Mouse (Mus musculus): Measurements from ENCODE around the gene Capzb. TPM values are rescaled to one million over a fixed set of nuclear protein-coding genes. Genes with fewer than 3 reads are reported as not detected.

Gene Capzb
- total and polyA plus RNA-seq, 3 experiments, result 103 to 354 TPM; not detected in 1

DNA sequence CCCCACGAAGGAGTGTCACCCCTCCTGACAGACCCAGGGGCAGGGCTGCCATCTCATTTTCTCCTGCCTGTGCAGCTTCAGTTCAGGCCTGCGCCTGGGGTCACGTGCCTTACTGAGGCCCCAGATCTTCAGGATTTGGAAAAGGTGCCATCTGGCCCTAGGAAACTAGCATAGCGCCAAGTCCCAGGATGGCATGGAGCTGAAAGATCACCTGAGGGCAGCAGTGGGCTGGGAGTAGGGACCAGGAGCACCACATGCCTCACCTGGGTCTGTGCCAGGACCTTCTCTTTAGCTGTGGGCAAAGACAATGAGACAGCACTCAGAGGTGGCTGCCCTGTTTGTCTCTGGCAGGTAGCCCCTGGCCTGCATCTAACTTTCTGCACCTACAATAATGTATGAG lies 104.9 kb downstream of the Capzb start:
- H3K4me1 ChIP-seq (ENCODE audit: control insufficient read depth in 1 of 2, insufficient read depth in 2 of 2, low read length in 2 of 2), result no peaks in the 10 kb centered on the region
- TF ChIP-seq POLR2AphosphoS2 (IDR thresholded peaks at IDR 0.05; ENCODE audit: low read length) (no peak), MAZ (IDR thresholded peaks at IDR 0.05; ENCODE audit: low read depth, low read length) (no peak), ETS1 (IDR thresholded peaks at IDR 0.05; ENCODE audit: low read depth, low read length) (no peak), SIN3A (IDR thresholded peaks at IDR 0.05; ENCODE audit: low read length) (no peak), CHD2 (IDR thresholded peaks at IDR 0.05; ENCODE audit: low read length) (no peak), ZMIZ1 (IDR thresholded peaks at IDR 0.05; ENCODE audit: low read depth, low read length) (no peak), POLR2A (IDR thresholded peaks at IDR 0.05; ENCODE audit: control insufficient read depth in 1 of 2, insufficient read depth in 1 of 2, low read depth in 1 of 2, low read length in 2 of 2, poor library complexity in 1 of 2) (no peak), MAFK (IDR thresholded peaks at IDR 0.05; ENCODE audit: borderline replicate concordance, low read depth, low read length) (no peak), MXI1 (IDR thresholded peaks at IDR 0.05; ENCODE audit: low read depth, low read length) (no peak), RCOR1 (IDR thresholded peaks at IDR 0.05; ENCODE audit: low read depth, low read length) (no peak), NRF1 (IDR thresholded peaks at IDR 0.05; ENCODE audit: insufficient read depth, low read depth, low read length, poor library complexity, severe bottlenecking) (no peak), GATA1 (IDR thresholded peaks at IDR 0.05; ENCODE audit: low read depth, low read length) (no peak), RAD21 (IDR thresholded peaks at IDR 0.05; ENCODE audit: low read depth, low read length) (no peak), JUND (IDR thresholded peaks at IDR 0.05; ENCODE audit: low read depth, low read length) (no peak), POLR2AphosphoS5 (IDR thresholded peaks at IDR 0.05; ENCODE audit: borderline replicate concordance, low read depth, low read length) (no peak)
- H3K27me3 ChIP-seq (ENCODE audit: control insufficient read depth in 1 of 2, insufficient read depth in 2 of 2, low read length in 2 of 2), result no peaks in the 10 kb centered on the region
- H3K36me3 ChIP-seq (ENCODE audit: control insufficient read depth in 1 of 2, insufficient read depth in 2 of 2, low read length in 2 of 2), result no peaks in the 10 kb centered on the region; a peak in 1 of 4 replicates
- H3K27ac ChIP-seq (ENCODE audit: control insufficient read depth, low read depth, low read length), result no peak overlapping the region
- DNase-seq (ENCODE audit: low read depth, low spot score), result no peak
- H3K9ac ChIP-seq (ENCODE audit: control insufficient read depth, low read depth, low read length, poor library complexity, severe bottlenecking), result no peak overlapping the region
- no peaks in the 10 kb centered on the region for H3K9me3 ChIP-seq (replicated peaks; ENCODE audit: insufficient read depth, low read length)
- H3K4me3 ChIP-seq (ENCODE audit: control insufficient read depth in 1 of 2, insufficient read depth in 1 of 2, low read depth in 2 of 2, low read length in 2 of 2), result no peak overlapping the region
- no peaks in the 10 kb centered on the region for H3K79me2 ChIP-seq (ENCODE audit: control insufficient read depth, insufficient read depth, low read length, poor library complexity)

DNA sequence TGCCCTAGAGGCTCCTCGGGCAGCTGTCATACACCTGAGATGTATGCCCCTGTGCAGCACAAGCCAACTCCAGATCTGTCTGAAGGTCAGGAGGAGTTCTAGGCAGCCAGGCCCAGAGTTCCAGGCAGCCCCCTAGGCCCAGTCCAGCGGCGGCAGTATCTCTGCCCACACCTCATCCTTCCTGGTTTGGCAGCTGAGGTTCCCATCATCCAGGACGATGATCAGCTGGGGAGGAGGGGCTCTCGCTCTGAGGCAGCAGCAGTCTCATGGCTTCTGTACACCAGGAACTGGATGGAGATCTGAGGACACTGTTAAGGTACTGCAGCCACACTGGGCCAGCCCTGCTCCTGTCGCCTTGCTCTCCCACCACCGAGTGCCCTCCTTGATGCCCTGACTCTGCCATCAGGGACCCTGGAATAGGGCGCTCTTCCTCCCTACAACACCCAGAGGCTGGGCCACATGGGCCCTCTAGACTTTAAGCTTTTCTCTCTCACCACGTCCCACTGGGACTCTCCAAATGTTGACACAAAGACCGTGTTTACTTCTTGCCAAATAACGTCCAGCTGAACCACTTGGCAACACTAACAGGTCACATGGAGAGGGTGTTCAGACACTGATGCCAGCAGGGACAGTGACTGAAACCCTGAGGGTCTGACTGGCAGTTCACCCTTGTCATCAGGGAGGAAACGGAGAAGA lies 106.1 kb downstream of the Capzb start:
- Histone ChIP-seq H3K27me3 (ENCODE audit: control insufficient read depth in 1 of 2, insufficient read depth in 2 of 2, low read length in 2 of 2) (no peaks in the 10 kb centered on the region), H3K4me1 (ENCODE audit: control insufficient read depth in 1 of 2, insufficient read depth in 2 of 2, low read length in 2 of 2) (no peaks in the 10 kb centered on the region), H3K36me3 (ENCODE audit: control insufficient read depth in 1 of 2, insufficient read depth in 2 of 2, low read length in 2 of 2) (no peaks in the 10 kb centered on the region; a peak in 1 of 4 replicates), H3K9ac (ENCODE audit: control insufficient read depth, low read depth, low read length, poor library complexity, severe bottlenecking) (no peak overlapping the region), H3K79me2 (ENCODE audit: control insufficient read depth, insufficient read depth, low read length, poor library complexity) (no peaks in the 10 kb centered on the region), H3K9me3 (replicated peaks; ENCODE audit: insufficient read depth, low read length) (no peaks in the 10 kb centered on the region), H3K27ac (ENCODE audit: control insufficient read depth, low read depth, low read length) (no peak overlapping the region), H3K4me3 (ENCODE audit: control insufficient read depth in 1 of 2, insufficient read depth in 1 of 2, low read depth in 2 of 2, low read length in 2 of 2) (no peak overlapping the region)
- TF ChIP-seq UBTF (IDR thresholded peaks at IDR 0.05; ENCODE audit: borderline replicate concordance, insufficient read depth, low read depth, low read length), result no peak
- DNase-seq (ENCODE audit: low read depth, low spot score), result no peak
